Mouse (Mus musculus): ENCODE measurements around the gene Akap2. TPM values are rescaled to one million over a fixed set of nuclear protein-coding genes. Genes with fewer than 3 reads are reported as not detected.

Gene Akap2
- total and polyA plus RNA-seq, 3 experiments = 1.7 to 7.2 TPM; not detected in 1

GRCm38 (mm10) chr4:57930559-57931170 is 213.2 kb downstream of the Akap2 start:
- no peak overlapping the region for H3K4me3 ChIP-seq (ENCODE audit: control insufficient read depth in 1 of 2, insufficient read depth in 1 of 2, low read depth in 2 of 2, low read length in 2 of 2)
- peaks cover 0 to under 1% of the 10 kb centered on the region in 2 experiments; a peak in 2 of 4 replicates for H3K27me3 ChIP-seq (ENCODE audit: control insufficient read depth in 1 of 2, insufficient read depth in 2 of 2, low read length in 2 of 2)
- DNase-seq (ENCODE audit: low read depth, low spot score) = no peak
- no peaks in the 10 kb centered on the region for H3K79me2 ChIP-seq (ENCODE audit: control insufficient read depth, insufficient read depth, low read length, poor library complexity)
- H3K27ac ChIP-seq (ENCODE audit: control insufficient read depth, low read depth, low read length) = no peak overlapping the region
- H3K36me3 ChIP-seq (ENCODE audit: control insufficient read depth in 1 of 2, insufficient read depth in 2 of 2, low read length in 2 of 2) = peaks cover 0 to 6% of the 10 kb centered on the region in 2 experiments; a peak in 1 of 4 replicates
- no peak overlapping the region for H3K9ac ChIP-seq (ENCODE audit: control insufficient read depth, low read depth, low read length, poor library complexity, severe bottlenecking)
- no peak for TF ChIP-seq ZKSCAN1 (IDR thresholded peaks at IDR 0.05; ENCODE audit: low read depth, low read length)
- TF ChIP-seq E2F4 (IDR thresholded peaks at IDR 0.05; ENCODE audit: borderline replicate concordance, low read depth, low read length) = no peak
- no peak for TF ChIP-seq RAD21 (IDR thresholded peaks at IDR 0.05; ENCODE audit: low read depth, low read length)
- no peak for TF ChIP-seq MXI1 (IDR thresholded peaks at IDR 0.05; ENCODE audit: low read depth, low read length)
- TF ChIP-seq ZMIZ1 (IDR thresholded peaks at IDR 0.05; ENCODE audit: low read depth, low read length) = no peak
- no peak for TF ChIP-seq ETS1 (IDR thresholded peaks at IDR 0.05; ENCODE audit: low read depth, low read length)
- TF ChIP-seq POLR2A (IDR thresholded peaks at IDR 0.05; ENCODE audit: control insufficient read depth in 1 of 2, insufficient read depth in 1 of 2, low read depth in 1 of 2, low read length in 2 of 2, poor library complexity in 1 of 2) = no peak
- no peak for TF ChIP-seq TAL1 (IDR thresholded peaks at IDR 0.05; ENCODE audit: low read length)
- TF ChIP-seq EP300 (IDR thresholded peaks at IDR 0.05; ENCODE audit: low read depth in 1 of 2, low read length in 2 of 2) = no peak
- no peak for TF ChIP-seq UBTF (IDR thresholded peaks at IDR 0.05; ENCODE audit: borderline replicate concordance, insufficient read depth, low read depth, low read length)
- TF ChIP-seq GABPA (IDR thresholded peaks at IDR 0.05; ENCODE audit: low read depth, low read length) = no peak
- TF ChIP-seq ELF1 (IDR thresholded peaks at IDR 0.05; ENCODE audit: low read depth, low read length) = no peak
- no peak for TF ChIP-seq BHLHE40 (IDR thresholded peaks at IDR 0.05; ENCODE audit: borderline replicate concordance, low read depth, low read length)
- no peak for TF ChIP-seq POLR2AphosphoS2 (IDR thresholded peaks at IDR 0.05; ENCODE audit: low read length)
- no peak for TF ChIP-seq MAFK (IDR thresholded peaks at IDR 0.05; ENCODE audit: borderline replicate concordance, low read depth, low read length)
- no peak for TF ChIP-seq MYC (IDR thresholded peaks at IDR 0.05; ENCODE audit: low read depth, low read length)
- peaks cover 0 to 1% of the 10 kb centered on the region in 2 experiments; a peak in 2 of 4 replicates for H3K4me1 ChIP-seq (ENCODE audit: control insufficient read depth in 1 of 2, insufficient read depth in 2 of 2, low read length in 2 of 2)
- no peaks in the 10 kb centered on the region for H3K9me3 ChIP-seq (replicated peaks; ENCODE audit: insufficient read depth, low read length)

GRCm38 (mm10) chr4:57934181-57934580 is 216.7 kb downstream of the Akap2 start:
- H3K9me3 ChIP-seq (replicated peaks; ENCODE audit: insufficient read depth, low read length) = no peaks in the 10 kb centered on the region
- no peak for DNase-seq (ENCODE audit: low read depth, low spot score)
- no peak overlapping the region for H3K27ac ChIP-seq (ENCODE audit: control insufficient read depth, low read depth, low read length)
- H3K9ac ChIP-seq (ENCODE audit: control insufficient read depth, low read depth, low read length, poor library complexity, severe bottlenecking) = no peak overlapping the region
- no peaks in the 10 kb centered on the region for H3K79me2 ChIP-seq (ENCODE audit: control insufficient read depth, insufficient read depth, low read length, poor library complexity)
- TF ChIP-seq MAX (IDR thresholded peaks at IDR 0.05; ENCODE audit: low read length) (no peak), E2F4 (IDR thresholded peaks at IDR 0.05; ENCODE audit: borderline replicate concordance, low read depth, low read length) (no peak), SIN3A (IDR thresholded peaks at IDR 0.05; ENCODE audit: low read length) (no peak), MXI1 (IDR thresholded peaks at IDR 0.05; ENCODE audit: low read depth, low read length) (no peak), NRF1 (IDR thresholded peaks at IDR 0.05; ENCODE audit: insufficient read depth, low read depth, low read length, poor library complexity, severe bottlenecking) (no peak), MAFK (IDR thresholded peaks at IDR 0.05; ENCODE audit: borderline replicate concordance, low read depth, low read length) (no peak), BHLHE40 (IDR thresholded peaks at IDR 0.05; ENCODE audit: borderline replicate concordance, low read depth, low read length) (no peak), MEF2A (IDR thresholded peaks at IDR 0.05; ENCODE audit: extremely low read depth, insufficient replicate concordance, low read depth, low read length, poor library complexity, severe bottlenecking) (no peak), KAT2A (conservative IDR thresholded peaks at IDR 0.05; ENCODE audit: low read depth, low read length) (no peak), CTCF (IDR thresholded peaks at IDR 0.05 in 2 of 3, conservative IDR thresholded peaks at IDR 0.05 in 1 of 3; ENCODE audit: control insufficient read depth in 1 of 3, insufficient read depth in 1 of 3, low read depth in 2 of 3, low read length in 3 of 3, poor library complexity in 1 of 3, severe bottlenecking in 1 of 3) (no peak), USF2 (IDR thresholded peaks at IDR 0.05; ENCODE audit: borderline replicate concordance in 1 of 2, insufficient read depth in 1 of 2, low read depth in 1 of 2, low read length in 2 of 2) (no peak), HCFC1 (IDR thresholded peaks at IDR 0.05; ENCODE audit: low read depth, low read length) (no peak), ZKSCAN1 (IDR thresholded peaks at IDR 0.05; ENCODE audit: low read depth, low read length) (no peak)
- H3K36me3 ChIP-seq (ENCODE audit: control insufficient read depth in 1 of 2, insufficient read depth in 2 of 2, low read length in 2 of 2) = no peaks in the 10 kb centered on the region
- H3K4me1 ChIP-seq (ENCODE audit: control insufficient read depth in 1 of 2, insufficient read depth in 2 of 2, low read length in 2 of 2) = no peaks in the 10 kb centered on the region
- no peak overlapping the region for H3K4me3 ChIP-seq (ENCODE audit: control insufficient read depth in 1 of 2, insufficient read depth in 1 of 2, low read depth in 2 of 2, low read length in 2 of 2)
- peaks cover 2 to 3% of the 10 kb centered on the region in 2 experiments; a peak in 3 of 4 replicates for H3K27me3 ChIP-seq (ENCODE audit: control insufficient read depth in 1 of 2, insufficient read depth in 2 of 2, low read length in 2 of 2)
